Mouse (Mus musculus): Measurements from ENCODE around the gene Scn10a. TPM values are rescaled to one million over a fixed set of nuclear protein-coding genes. Genes with fewer than 3 reads are reported as not detected.

Scn10a gene
- polyA plus RNA-seq, 1 experiment from 2014 or later, result not detected

- no peak overlapping the region for H3K4me3 ChIP-seq (replicated peaks; ENCODE audit: low read depth, low read length)
- H3K36me3 ChIP-seq (ENCODE audit: control insufficient read depth, insufficient read depth, low read length), result no peaks in the 10 kb centered on the region
- DNase-seq (no peak), ATAC-seq (ENCODE audit: low FRiP score, low TSS enrichment) (no peak)
- H3K27ac ChIP-seq (replicated peaks; ENCODE audit: low read depth, low read length), result no peak overlapping the region
- WGBS, result 89% methylated on average over 11 of the region's 11 CpGs
- no peaks in the 10 kb centered on the region for H3K9me3 ChIP-seq (ENCODE audit: control insufficient read depth, low read length)
- H3K9ac ChIP-seq (replicated peaks; ENCODE audit: low read length), result no peak overlapping the region
- H3K4me2 ChIP-seq (ENCODE audit: low read length), result no peak overlapping the region
- peaks cover 4% of the 10 kb centered on the region; the same call in 1 of the 2 replicates for H3K4me1 ChIP-seq (ENCODE audit: control insufficient read depth, insufficient read depth, low read length)
- H3K27me3 ChIP-seq (ENCODE audit: control insufficient read depth, insufficient read depth, low read length), result no peaks in the 10 kb centered on the region
Measured at GRCm38 (mm10) chr9:119728412-119729097, 9.4 kb upstream of the Scn10a start.

- H3K4me3 ChIP-seq (replicated peaks; ENCODE audit: low read depth, low read length), result no peak overlapping the region
- no peaks in the 10 kb centered on the region for H3K36me3 ChIP-seq (ENCODE audit: control insufficient read depth, insufficient read depth, low read length)
- WGBS, result 80% methylated on average over 4 of the region's 4 CpGs
- H3K9ac ChIP-seq (replicated peaks; ENCODE audit: low read length), result no peak overlapping the region
- H3K4me2 ChIP-seq (ENCODE audit: low read length), result no peak overlapping the region
- no peak for ATAC-seq (ENCODE audit: low FRiP score, low TSS enrichment)
- no peak overlapping the region for H3K27ac ChIP-seq (replicated peaks; ENCODE audit: low read depth, low read length)
- no peak for DNase-seq
- H3K27me3 ChIP-seq (ENCODE audit: control insufficient read depth, insufficient read depth, low read length), result no peaks in the 10 kb centered on the region
- peaks cover 4% of the 10 kb centered on the region; the same call in 1 of the 2 replicates for H3K4me1 ChIP-seq (ENCODE audit: control insufficient read depth, insufficient read depth, low read length)
- H3K9me3 ChIP-seq (ENCODE audit: control insufficient read depth, low read length), result no peaks in the 10 kb centered on the region
Measured at GRCm38 (mm10) chr9:119726990-119727389, 7.9 kb upstream of the Scn10a start.

- DNase-seq (peak; percentile 12), ATAC-seq (ENCODE audit: low FRiP score, low TSS enrichment) (no peak)
- 61% methylated on average over 6 of the region's 6 CpGs for whole genome bisulfite sequencing
- Histone ChIP-seq H3K4me2 (ENCODE audit: low read length) (no peak overlapping the region), H3K4me3 (replicated peaks; ENCODE audit: low read depth, low read length) (no peak overlapping the region), H3K4me1 (ENCODE audit: control insufficient read depth, insufficient read depth, low read length) (no peaks in the 10 kb centered on the region), H3K27ac (replicated peaks; ENCODE audit: low read depth, low read length) (no peak overlapping the region), H3K9ac (replicated peaks; ENCODE audit: low read length) (no peak overlapping the region), H3K27me3 (ENCODE audit: control insufficient read depth, insufficient read depth, low read length) (no peaks in the 10 kb centered on the region), H3K36me3 (ENCODE audit: control insufficient read depth, insufficient read depth, low read length) (no peaks in the 10 kb centered on the region), H3K9me3 (ENCODE audit: control insufficient read depth, low read length) (no peaks in the 10 kb centered on the region)
Measured at GRCm38 (mm10) chr9:119725293-119725862, 6.3 kb upstream of the Scn10a start.

- H3K27ac ChIP-seq (replicated peaks; ENCODE audit: low read depth, low read length), result no peak overlapping the region
- WGBS, result 13% methylated on average over 6 of the region's 6 CpGs
- DNase-seq (peak; percentile 69), ATAC-seq (ENCODE audit: low FRiP score, low TSS enrichment) (no peak)
- H3K4me1 ChIP-seq (ENCODE audit: control insufficient read depth, insufficient read depth, low read length), result no peaks in the 10 kb centered on the region
- no peaks in the 10 kb centered on the region for H3K27me3 ChIP-seq (ENCODE audit: control insufficient read depth, insufficient read depth, low read length)
- no peaks in the 10 kb centered on the region for H3K36me3 ChIP-seq (ENCODE audit: control insufficient read depth, insufficient read depth, low read length)
- H3K9me3 ChIP-seq (ENCODE audit: control insufficient read depth, low read length), result no peaks in the 10 kb centered on the region
- H3K9ac ChIP-seq (replicated peaks; ENCODE audit: low read length), result no peak overlapping the region
- no peak overlapping the region for H3K4me3 ChIP-seq (replicated peaks; ENCODE audit: low read depth, low read length)
- no peak overlapping the region for H3K4me2 ChIP-seq (ENCODE audit: low read length)
Measured at GRCm38 (mm10) chr9:119706700-119707099, 12.4 kb downstream of the Scn10a start.

GRCm38 (mm10) chr9:119691505-119691904 lies 27.6 kb downstream of the Scn10a start:
- H3K4me1 ChIP-seq (ENCODE audit: control insufficient read depth, insufficient read depth, low read length), result no peaks in the 10 kb centered on the region
- no peak for DNase-seq
- WGBS, result 71% methylated on average over 7 of the region's 7 CpGs
- no peak overlapping the region for H3K9ac ChIP-seq (replicated peaks; ENCODE audit: low read length)
- no peak overlapping the region for H3K4me2 ChIP-seq (ENCODE audit: low read length)
- no peaks in the 10 kb centered on the region for H3K9me3 ChIP-seq (ENCODE audit: control insufficient read depth, low read length)
- H3K36me3 ChIP-seq (ENCODE audit: control insufficient read depth, insufficient read depth, low read length), result no peaks in the 10 kb centered on the region
- H3K4me3 ChIP-seq (replicated peaks; ENCODE audit: low read depth, low read length), result no peak overlapping the region
- H3K27ac ChIP-seq (replicated peaks; ENCODE audit: low read depth, low read length), result no peak overlapping the region
- no peak for ATAC-seq (ENCODE audit: low FRiP score, low TSS enrichment)
- no peaks in the 10 kb centered on the region for H3K27me3 ChIP-seq (ENCODE audit: control insufficient read depth, insufficient read depth, low read length)

GRCm38 (mm10) chr9:119691001-119691400 lies 28.1 kb downstream of the Scn10a start:
- H3K36me3 ChIP-seq (ENCODE audit: control insufficient read depth, insufficient read depth, low read length), result no peaks in the 10 kb centered on the region
- 74% methylated on average over 8 of the region's 8 CpGs for WGBS
- no peak overlapping the region for H3K27ac ChIP-seq (replicated peaks; ENCODE audit: low read depth, low read length)
- H3K9ac ChIP-seq (replicated peaks; ENCODE audit: low read length), result no peak overlapping the region
- no peak for DNase-seq
- H3K4me3 ChIP-seq (replicated peaks; ENCODE audit: low read depth, low read length), result no peak overlapping the region
- no peaks in the 10 kb centered on the region for H3K27me3 ChIP-seq (ENCODE audit: control insufficient read depth, insufficient read depth, low read length)
- H3K4me2 ChIP-seq (ENCODE audit: low read length), result no peak overlapping the region
- no peaks in the 10 kb centered on the region for H3K4me1 ChIP-seq (ENCODE audit: control insufficient read depth, insufficient read depth, low read length)
- H3K9me3 ChIP-seq (ENCODE audit: control insufficient read depth, low read length), result no peaks in the 10 kb centered on the region
- ATAC-seq (ENCODE audit: low FRiP score, low TSS enrichment), result no peak

GRCm38 (mm10) chr9:119687893-119688292 lies 31.2 kb downstream of the Scn10a start:
- Histone ChIP-seq H3K4me1 (ENCODE audit: control insufficient read depth, insufficient read depth, low read length) (no peaks in the 10 kb centered on the region), H3K27me3 (ENCODE audit: control insufficient read depth, insufficient read depth, low read length) (no peaks in the 10 kb centered on the region), H3K4me3 (replicated peaks; ENCODE audit: low read depth, low read length) (no peak overlapping the region), H3K4me2 (ENCODE audit: low read length) (no peak overlapping the region), H3K9me3 (ENCODE audit: control insufficient read depth, low read length) (no peaks in the 10 kb centered on the region), H3K9ac (replicated peaks; ENCODE audit: low read length) (no peak overlapping the region), H3K36me3 (ENCODE audit: control insufficient read depth, insufficient read depth, low read length) (no peaks in the 10 kb centered on the region), H3K27ac (replicated peaks; ENCODE audit: low read depth, low read length) (no peak overlapping the region)
- WGBS, result 80% methylated on average over 8 of the region's 8 CpGs
- no peak for ATAC-seq (ENCODE audit: low FRiP score, low TSS enrichment)
- no peak for DNase-seq

- no peak overlapping the region for H3K4me3 ChIP-seq (replicated peaks; ENCODE audit: low read depth, low read length)
- no peaks in the 10 kb centered on the region for H3K4me1 ChIP-seq (ENCODE audit: control insufficient read depth, insufficient read depth, low read length)
- no peaks in the 10 kb centered on the region for H3K9me3 ChIP-seq (ENCODE audit: control insufficient read depth, low read length)
- no peaks in the 10 kb centered on the region for H3K36me3 ChIP-seq (ENCODE audit: control insufficient read depth, insufficient read depth, low read length)
- DNase-seq, result no peak
- H3K9ac ChIP-seq (replicated peaks; ENCODE audit: low read length), result no peak overlapping the region
- H3K27ac ChIP-seq (replicated peaks; ENCODE audit: low read depth, low read length), result no peak overlapping the region
- 97% methylated on average over 8 of the region's 8 CpGs for WGBS
- no peak for ATAC-seq (ENCODE audit: low FRiP score, low TSS enrichment)
- no peaks in the 10 kb centered on the region for H3K27me3 ChIP-seq (ENCODE audit: control insufficient read depth, insufficient read depth, low read length)
- no peak overlapping the region for H3K4me2 ChIP-seq (ENCODE audit: low read length)
Measured at GRCm38 (mm10) chr9:119686187-119686586, 32.9 kb downstream of the Scn10a start.

- H3K9me3 ChIP-seq (ENCODE audit: control insufficient read depth, low read length), result no peaks in the 10 kb centered on the region
- 84% methylated on average over 3 of the region's 3 CpGs for WGBS
- no peak overlapping the region for H3K27ac ChIP-seq (replicated peaks; ENCODE audit: low read depth, low read length)
- no peak for ATAC-seq (ENCODE audit: low FRiP score, low TSS enrichment)
- H3K4me1 ChIP-seq (ENCODE audit: control insufficient read depth, insufficient read depth, low read length), result no peaks in the 10 kb centered on the region
- DNase-seq, result no peak
- no peaks in the 10 kb centered on the region for H3K36me3 ChIP-seq (ENCODE audit: control insufficient read depth, insufficient read depth, low read length)
- H3K4me2 ChIP-seq (ENCODE audit: low read length), result no peak overlapping the region
- no peak overlapping the region for H3K4me3 ChIP-seq (replicated peaks; ENCODE audit: low read depth, low read length)
- H3K9ac ChIP-seq (replicated peaks; ENCODE audit: low read length), result no peak overlapping the region
- no peaks in the 10 kb centered on the region for H3K27me3 ChIP-seq (ENCODE audit: control insufficient read depth, insufficient read depth, low read length)
Measured at GRCm38 (mm10) chr9:119680896-119681295, 38.2 kb downstream of the Scn10a start.
